Mouse (Mus musculus): ENCODE data around the gene Nkx3-2.

Gene Nkx3-2

GRCm38 (mm10) chr5:41763731-41764721 is at the start of gene Nkx3-2:
TSS of gene Nkx3-2 (minus strand) at chr5:41764501.
- no peak for DNase-seq (ENCODE audit: low spot score in 2 of 2)

GRCm38 (mm10) chr5:41812516-41812915 is 48.2 kb upstream of the Nkx3-2 start:
- DNase-seq (ENCODE audit: low spot score in 2 of 2), result no peak

GRCm38 (mm10) chr5:41811279-41811678 is 47.0 kb upstream of the Nkx3-2 start:
- no peak for DNase-seq (ENCODE audit: low spot score in 2 of 2)

- no peak for DNase-seq (ENCODE audit: low spot score in 2 of 2)
Measured at GRCm38 (mm10) chr5:41807383-41807782, 43.1 kb upstream of the Nkx3-2 start.

GRCm38 (mm10) chr5:41806176-41806575 is 41.9 kb upstream of the Nkx3-2 start:
- DNase-seq (ENCODE audit: low spot score in 2 of 2), result no peak

GRCm38 (mm10) chr5:41805085-41805484 is 40.8 kb upstream of the Nkx3-2 start:
- DNase-seq (ENCODE audit: low spot score in 2 of 2), result no peak

- no peak for DNase-seq (ENCODE audit: low spot score in 2 of 2)
Measured at GRCm38 (mm10) chr5:41804643-41805042, 40.3 kb upstream of the Nkx3-2 start.

GRCm38 (mm10) chr5:41801622-41802021 is 37.3 kb upstream of the Nkx3-2 start:
- no peak for DNase-seq (ENCODE audit: low spot score in 2 of 2)

GRCm38 (mm10) chr5:41794434-41794833 is 30.1 kb upstream of the Nkx3-2 start:
- DNase-seq (ENCODE audit: low spot score in 2 of 2), result no peak

- no peak for DNase-seq (ENCODE audit: low spot score in 2 of 2)
Measured at GRCm38 (mm10) chr5:41790517-41790916, 26.2 kb upstream of the Nkx3-2 start.

GRCm38 (mm10) chr5:41788877-41789276 is 24.6 kb upstream of the Nkx3-2 start:
- no peak for DNase-seq (ENCODE audit: low spot score in 2 of 2)

- DNase-seq (ENCODE audit: low spot score in 2 of 2), result no peak
Measured at GRCm38 (mm10) chr5:41781890-41782289, 17.6 kb upstream of the Nkx3-2 start.

- DNase-seq (ENCODE audit: low spot score in 2 of 2), result no peak
Measured at GRCm38 (mm10) chr5:41780026-41780425, 15.7 kb upstream of the Nkx3-2 start.

GRCm38 (mm10) chr5:41775728-41776127 is 11.4 kb upstream of the Nkx3-2 start:
- DNase-seq (ENCODE audit: low spot score in 2 of 2), result no peak

- no peak for DNase-seq (ENCODE audit: low spot score in 2 of 2)
Measured at GRCm38 (mm10) chr5:41775273-41775672, 11.0 kb upstream of the Nkx3-2 start.

GRCm38 (mm10) chr5:41768382-41769040 is 4.2 kb upstream of the Nkx3-2 start:
- DNase-seq (ENCODE audit: low spot score in 2 of 2), result peak; percentile 71 to 89

GRCm38 (mm10) chr5:41767296-41768200 is 3.2 kb upstream of the Nkx3-2 start:
- no peak for DNase-seq (ENCODE audit: low spot score in 2 of 2)

GRCm38 (mm10) chr5:41766406-41767010 is 2.2 kb upstream of the Nkx3-2 start:
- DNase-seq (ENCODE audit: low spot score in 2 of 2), result no peak

GRCm38 (mm10) chr5:41765626-41766405 is 1.5 kb upstream of the Nkx3-2 start:
- no peak for DNase-seq (ENCODE audit: low spot score in 2 of 2)

GRCm38 (mm10) chr5:41762947-41763730 is 1.2 kb downstream of the Nkx3-2 start:
- DNase-seq (ENCODE audit: low spot score in 2 of 2), result no peak
